Mouse (Mus musculus): Measurements from ENCODE around the gene Ahrr. TPM values are rescaled to one million over a fixed set of nuclear protein-coding genes. Genes with fewer than 3 reads are reported as not detected.
A peak's percentile ranks its signal among the peaks of the same experiment; 100 is the strongest.

The Ahrr gene
- under 1 TPM in 2 of 3 experiments, not detected in 1; 0.09 to 0.16 TPM for polyA plus RNA-seq (2017; shearing (Covaris generic))

GRCm38 (mm10) chr13:74292167-74292566 lies at the start of gene Ahrr:
Ahrr (minus strand) TSS chr13:74292331.
- no peak for ATAC-seq

DNA sequence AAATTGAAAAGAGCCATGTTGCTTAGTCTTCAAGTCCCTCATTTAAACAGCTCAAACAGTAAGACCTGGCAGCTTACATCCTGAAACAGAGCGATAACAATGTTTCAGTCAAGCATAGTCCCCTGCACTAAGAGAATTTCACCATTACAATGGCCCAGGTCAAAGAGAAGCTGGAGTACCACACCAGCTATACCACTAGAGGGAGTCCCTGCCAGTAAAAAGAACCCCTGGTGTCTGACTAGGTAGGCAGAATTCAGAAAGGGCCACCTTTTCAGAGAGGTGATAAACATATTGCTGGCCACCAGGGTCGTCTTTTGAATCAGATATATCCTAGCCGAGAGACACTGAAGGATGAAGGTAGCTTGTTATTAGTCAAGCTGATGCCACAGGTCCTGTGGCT lies 48.9 kb upstream of the Ahrr start:
- ATAC-seq, result peak; percentile 97

GRCm38 (mm10) chr13:74329321-74329720 lies 37.2 kb upstream of the Ahrr start:
- ATAC-seq, result no peak

DNA sequence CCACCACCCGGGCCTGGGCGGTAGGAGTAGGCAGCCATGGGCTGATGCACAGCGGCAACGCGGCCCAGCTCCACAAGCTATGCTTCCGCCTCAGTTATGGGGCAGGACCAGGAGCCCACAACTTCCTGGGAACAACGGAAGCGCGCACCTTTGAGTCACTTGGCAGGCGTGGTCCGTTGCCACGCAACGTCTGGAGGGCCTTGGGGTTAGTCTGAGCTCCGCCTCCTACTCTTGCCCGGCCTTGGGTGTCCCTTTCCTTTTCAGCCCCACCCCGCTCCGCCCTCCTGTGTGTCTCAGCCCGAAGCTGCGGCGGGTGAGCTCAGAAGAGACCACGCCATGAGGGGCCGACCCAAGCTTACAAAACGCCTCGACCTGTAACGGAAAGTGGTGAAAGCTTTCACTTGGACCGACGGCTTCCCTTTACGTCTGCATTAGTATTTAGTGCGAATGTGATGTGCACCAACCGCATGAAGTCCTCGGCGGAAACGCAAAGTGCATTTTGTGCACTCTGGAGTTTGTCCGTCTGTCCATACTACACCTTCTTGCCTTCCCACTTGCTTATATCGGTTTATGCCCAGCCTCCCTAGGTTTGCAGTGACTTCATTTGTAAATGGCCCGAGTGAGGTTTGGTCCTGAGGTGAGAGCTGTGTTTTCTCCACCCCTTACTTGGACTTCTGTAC lies 25.2 kb upstream of the Ahrr start, which contains the start of gene Pdcd6:
Pdcd6 (minus strand) TSS at position 411 of the 680 bp plus-strand sequence.
- peak; percentile 99 for ATAC-seq

DNA sequence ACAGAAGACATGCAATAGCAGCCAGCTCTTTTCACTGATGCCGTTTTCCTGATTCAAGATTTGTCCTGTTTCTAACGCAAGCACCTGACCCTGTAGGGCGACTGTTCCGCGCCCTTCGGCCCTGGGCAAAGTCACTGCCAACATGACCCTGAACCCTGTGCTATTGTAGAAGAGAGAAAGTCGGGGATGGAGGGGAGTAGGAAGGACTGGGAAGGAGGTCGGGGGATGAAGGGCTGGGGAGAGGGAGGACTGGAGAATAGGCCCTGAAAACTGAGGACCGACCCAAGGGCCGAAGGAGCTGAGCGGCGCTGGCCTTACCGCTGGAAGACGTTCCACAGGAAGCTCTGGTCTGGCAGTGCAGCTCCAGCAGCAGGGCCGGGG lies 24.6 kb upstream of the Ahrr start:
- no peak for ATAC-seq

DNA sequence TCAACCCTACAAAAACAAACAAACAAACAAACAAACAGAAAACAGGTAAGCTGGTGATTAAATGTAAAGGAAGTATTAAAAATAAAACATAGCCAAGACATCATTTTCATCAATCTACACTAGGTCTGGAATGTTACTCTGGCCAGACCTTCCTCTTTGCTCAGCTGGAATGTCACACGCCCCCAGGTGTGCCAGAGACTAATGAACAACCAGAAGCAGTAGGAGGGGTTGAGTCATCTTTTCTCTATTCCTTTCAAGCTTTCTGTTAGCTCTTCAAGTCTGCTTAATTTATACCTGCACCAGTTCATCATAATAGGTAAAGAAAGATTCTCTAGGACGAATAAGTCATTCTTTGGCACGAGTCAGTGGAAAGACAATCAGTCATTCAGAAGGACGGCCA lies 24.3 kb upstream of the Ahrr start:
- ATAC-seq, result no peak

GRCm38 (mm10) chr13:74314616-74315015 lies 22.5 kb upstream of the Ahrr start:
- ATAC-seq, result no peak

- no peak for ATAC-seq
Observed at GRCm38 (mm10) chr13:74305780-74306179, 13.6 kb upstream of the Ahrr start.

- ATAC-seq, result no peak
Observed at GRCm38 (mm10) chr13:74305380-74305779, 13.2 kb upstream of the Ahrr start.

DNA sequence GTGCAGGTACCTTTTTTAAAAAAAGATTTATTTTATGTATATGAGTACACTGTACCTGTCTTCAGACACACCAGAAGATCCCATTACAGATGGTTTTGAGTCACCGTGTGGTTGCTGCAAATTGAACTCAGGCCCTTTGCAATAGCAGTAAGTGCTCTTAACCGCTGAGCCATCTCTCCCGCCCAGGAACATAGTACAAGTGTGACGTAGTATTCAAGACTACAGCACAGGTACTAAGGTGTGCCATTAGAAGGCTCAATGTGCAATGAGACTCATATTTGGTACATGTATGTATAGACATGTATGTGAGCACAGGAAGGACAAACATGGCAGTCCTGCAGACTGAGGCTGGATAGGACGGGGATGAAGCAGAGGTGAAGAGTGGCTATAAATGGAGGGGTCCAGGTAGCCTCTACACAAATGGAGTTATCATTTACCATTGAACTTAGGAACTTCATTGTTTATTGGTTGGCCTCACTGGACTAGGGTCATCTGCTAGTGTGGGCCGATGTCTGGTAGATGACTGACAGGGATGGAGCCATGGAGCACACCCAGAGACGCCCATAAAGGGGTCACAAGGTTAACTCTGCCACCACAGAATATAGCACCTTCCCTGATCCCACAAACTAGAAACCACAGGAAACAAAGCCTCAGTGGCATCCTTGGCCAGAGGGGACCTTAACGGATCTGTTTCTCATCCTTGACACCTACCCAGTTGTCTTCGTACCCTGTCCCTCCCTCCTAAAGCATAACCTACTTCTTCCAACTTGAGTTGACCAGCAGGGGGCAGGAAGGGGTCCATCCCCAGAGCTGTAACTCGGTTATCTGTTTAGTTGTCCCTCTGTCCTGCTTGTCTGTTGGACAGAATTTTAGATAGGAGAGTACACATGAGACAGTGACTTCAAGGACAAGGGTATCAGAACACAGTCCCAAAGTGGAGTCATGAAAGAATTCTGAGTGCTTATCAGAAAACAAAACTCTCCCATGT lies 10.2 kb upstream of the Ahrr start:
- no peak for ATAC-seq

GRCm38 (mm10) chr13:74301607-74301984 lies 9.5 kb upstream of the Ahrr start:
- no peak for ATAC-seq

GRCm38 (mm10) chr13:74300925-74301606 lies 8.9 kb upstream of the Ahrr start:
- ATAC-seq, result peak; percentile 77

GRCm38 (mm10) chr13:74296376-74296775 lies 4.2 kb upstream of the Ahrr start:
- no peak for ATAC-seq

GRCm38 (mm10) chr13:74289646-74290045 lies 2.5 kb downstream of the Ahrr start:
- no peak for ATAC-seq

DNA sequence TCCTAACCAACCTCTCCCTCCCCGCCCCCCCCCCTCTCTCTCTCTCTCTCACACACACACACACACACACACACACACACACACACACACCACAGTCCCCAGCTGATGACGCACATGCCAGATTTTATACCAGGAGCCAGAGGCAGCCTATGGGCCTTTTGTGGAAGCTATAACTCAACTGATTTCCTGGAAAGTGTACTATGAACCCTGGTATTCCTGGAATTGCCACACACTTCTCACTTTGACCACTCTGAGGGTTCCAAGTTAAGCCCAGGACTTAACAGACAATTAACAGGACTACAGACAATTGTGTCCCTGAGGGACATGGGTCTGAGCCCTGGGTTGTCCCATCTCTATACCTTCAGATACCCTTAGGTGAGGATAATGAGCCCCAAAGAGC lies 9.8 kb downstream of the Ahrr start:
- ATAC-seq, result no peak

DNA sequence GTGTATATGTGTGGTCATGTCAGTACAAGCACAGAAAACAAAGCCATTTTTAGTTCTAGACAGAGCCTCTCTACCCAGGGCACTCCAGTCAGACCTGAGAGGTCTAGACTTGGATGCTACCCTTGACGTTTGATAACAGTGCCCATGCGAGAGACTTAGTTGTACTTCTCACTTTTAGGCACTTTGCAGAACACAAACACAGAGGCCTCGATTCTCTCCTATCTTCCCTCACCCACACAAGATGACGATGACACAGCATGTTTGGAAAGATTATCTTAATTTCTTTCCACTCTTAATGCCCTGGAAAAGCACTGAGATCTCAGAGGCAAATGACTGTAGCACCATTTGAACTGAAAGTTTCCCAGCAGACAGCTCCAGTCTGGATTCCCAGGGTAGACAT lies 16.4 kb downstream of the Ahrr start:
- no peak for ATAC-seq

DNA sequence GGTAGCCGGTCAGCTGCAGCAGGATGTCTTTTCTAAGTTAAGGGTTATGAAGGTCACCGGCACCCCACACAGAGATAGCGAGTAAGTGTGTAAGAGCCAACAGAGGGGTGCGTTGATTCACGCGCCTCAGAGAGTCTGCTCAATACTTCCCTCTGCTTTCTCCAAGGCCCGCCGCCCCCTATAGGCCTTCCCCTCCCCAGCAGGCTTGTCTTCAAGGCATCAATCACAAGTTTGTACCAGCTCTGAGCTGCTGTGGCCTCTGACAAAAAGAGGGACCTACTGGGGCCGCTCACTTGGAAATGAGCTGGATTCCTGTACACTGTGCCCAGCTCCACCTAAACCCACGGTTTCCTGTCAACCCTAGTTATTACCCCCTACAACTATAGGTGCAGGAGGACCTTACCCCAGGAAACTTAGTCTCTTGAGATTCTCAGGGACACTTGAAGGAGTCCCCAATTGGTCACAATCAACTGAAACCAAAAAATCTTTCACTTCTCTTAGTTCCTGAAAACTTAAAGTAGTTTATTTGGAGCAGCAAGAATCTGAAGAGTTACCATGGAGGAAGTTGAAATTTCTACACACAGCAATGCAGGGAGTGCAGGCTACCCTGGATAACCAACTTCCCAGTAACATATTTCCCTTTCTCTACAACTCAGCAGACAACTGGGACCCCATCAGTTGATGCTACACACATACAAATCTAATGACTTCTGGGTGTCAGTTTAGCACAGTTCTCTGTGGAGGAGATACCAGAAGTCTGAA lies 31.7 kb downstream of the Ahrr start:
- peak; percentile 66 for ATAC-seq

DNA sequence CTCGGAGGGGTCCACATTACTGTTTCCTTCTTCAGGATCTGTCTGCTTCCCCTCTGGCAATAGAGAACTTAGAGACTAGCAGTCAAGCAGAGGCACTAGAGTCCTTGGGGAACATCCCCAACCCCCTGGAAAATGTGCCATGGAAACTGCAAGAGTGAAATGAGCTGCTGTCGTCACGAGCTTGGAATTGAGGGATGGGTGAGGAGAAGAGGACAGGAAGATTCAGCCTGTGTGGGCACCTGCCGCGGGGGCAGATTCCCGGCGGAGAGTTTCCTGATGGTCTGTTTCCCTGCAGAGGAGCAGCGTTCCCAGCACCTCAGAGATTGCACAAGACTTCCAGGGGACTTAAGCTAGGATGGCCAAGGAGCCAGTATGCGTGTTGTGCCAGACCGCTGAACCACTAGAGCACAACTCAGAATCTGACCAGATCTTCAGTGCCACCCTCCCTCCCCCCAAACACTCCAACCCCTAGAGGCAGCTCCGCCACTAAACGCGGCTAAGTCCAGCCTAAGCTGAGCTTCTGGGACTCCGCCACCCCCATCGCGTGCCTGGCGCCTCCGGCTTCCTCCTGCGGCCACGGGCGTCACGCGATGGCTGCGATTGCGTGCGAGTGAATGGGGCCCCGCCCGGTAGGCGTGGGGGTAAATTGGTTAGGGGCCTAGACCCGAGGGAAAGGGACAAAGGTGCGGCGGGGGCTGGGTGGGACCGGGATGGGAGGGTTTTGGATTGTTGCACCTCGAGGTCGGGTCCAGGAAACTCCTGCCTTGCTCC lies 32.5 kb downstream of the Ahrr start:
- ATAC-seq, result peak; percentile 74

- no peak for ATAC-seq
Observed at GRCm38 (mm10) chr13:74246494-74246893, 45.6 kb downstream of the Ahrr start.

GRCm38 (mm10) chr13:74245899-74246231 lies 46.3 kb downstream of the Ahrr start:
- no peak for ATAC-seq

DNA sequence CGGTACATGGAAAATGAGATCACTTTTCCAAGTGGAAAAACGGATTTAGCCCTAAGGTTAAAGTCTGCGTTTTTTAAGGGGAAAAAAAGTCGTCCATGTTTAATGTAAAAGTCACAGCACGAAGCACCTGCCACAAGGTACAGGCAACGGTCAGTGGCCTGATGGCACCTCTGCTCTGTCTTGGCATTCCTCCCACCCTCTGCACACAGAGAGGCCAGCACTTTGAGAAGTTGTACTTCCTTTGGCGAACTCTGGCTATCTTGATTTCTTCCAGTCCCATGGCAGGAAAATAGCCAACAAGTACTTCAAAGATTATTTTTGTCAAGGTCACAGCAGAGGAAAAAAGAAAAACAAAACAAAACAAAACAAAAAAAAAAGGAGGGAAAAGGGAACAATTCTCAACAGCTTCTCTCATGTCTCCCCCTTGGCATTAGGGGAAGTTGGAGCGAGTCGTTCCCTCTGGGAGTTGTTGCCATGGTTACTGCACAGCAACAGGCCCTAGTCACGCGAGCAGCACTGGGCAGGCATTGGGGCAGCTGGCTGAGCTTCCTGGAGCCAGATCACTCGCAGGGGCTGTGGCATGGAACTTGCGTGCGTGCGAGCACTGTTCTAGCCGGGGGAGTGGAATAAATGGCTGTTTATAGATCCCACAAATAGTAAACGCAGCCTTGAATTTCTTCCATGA lies 46.8 kb downstream of the Ahrr start:
- no peak for ATAC-seq

Measured in inflammation-experienced regulatory T-cells, adult 6 months (primary cell).